Mouse (Mus musculus) stomach, embryonic 14.5 days (tissue): ENCODE measurements around the gene Kctd4. TPM values are rescaled to one million over a fixed set of nuclear protein-coding genes. Genes with fewer than 3 reads are reported as not detected.
"Not testable (repeated sequence)": the region's sequence is repeated elsewhere in the genome, so short reads cannot be mapped to it uniquely, and the experiment has no call there.

ENCODE experiments used
- ATAC-seq: fragments of 200-750 bp; cut with Nextera tagmentation; 2 replicates; pipeline ENCODE4 v1.8.0; 2017; ENCODE audit warnings: low read depth, moderate TSS enrichment; ENCODE audit not compliant: insufficient number of reproducible peaks, insufficient read depth, low FRiP score
- H3K27ac ChIP-seq: fragments of 300-500 bp; sonication (generic); 2 replicates; pipeline ENCODE4 v1.5.1; 2014; ENCODE audit warnings: mild to moderate bottlenecking, low read length, moderate library complexity, mixed read lengths
- H3K27me3 ChIP-seq: fragments of 300-500 bp; sonication (generic); 2 replicates; pipeline ENCODE4 v1.6.1; 2014; ENCODE audit warnings: low read length, control low read depth, mixed read lengths; ENCODE audit not compliant: control insufficient read depth, insufficient read depth
- H3K36me3 ChIP-seq: fragments of 300-500 bp; sonication (generic); 2 replicates; pipeline ENCODE4 v1.6.1; 2014; ENCODE audit warnings: mild to moderate bottlenecking, control low read depth, low read length, moderate library complexity, mixed read lengths; ENCODE audit not compliant: control insufficient read depth, insufficient read depth
- H3K4me1 ChIP-seq: fragments of 300-500 bp; sonication (generic); 2 replicates; pipeline ENCODE4 v1.6.1; 2014; ENCODE audit warnings: low read length, control low read depth, mixed read lengths; ENCODE audit not compliant: control insufficient read depth, insufficient read depth
- H3K4me2 ChIP-seq: fragments of 300-500 bp; sonication (generic); replicated peaks from 2 replicates; pipeline ENCODE4 v1.6.1; 2014; ENCODE audit warnings: low read depth, low read length, control low read depth
- H3K4me3 ChIP-seq: fragments of 300-500 bp; sonication (generic); 2 replicates; pipeline ENCODE4 v1.5.1; 2014; ENCODE audit warnings: low read depth, low read length, control low read depth
- H3K9ac ChIP-seq: fragments of 300-500 bp; sonication (generic); replicated peaks from 2 replicates; pipeline ENCODE4 v1.6.1; 2014; ENCODE audit warnings: low read depth, mild to moderate bottlenecking, control low read depth, low read length, moderate library complexity, mixed read lengths
- H3K9me3 ChIP-seq: fragments of 300-500 bp; sonication (generic); 2 replicates; pipeline ENCODE4 v1.6.1; 2016; ENCODE audit warnings: low read depth, low read length, control low read depth; ENCODE audit not compliant: control insufficient read depth
- WGBS: fragments of 180-500 bp; shearing (Covaris S2); extraction: QIAGEN DNeasy Blood & Tissue Kit; methylation state at CpG from one replicate; pipeline ENCODE4 v1.1.7; 2014; 5-methylcytosine and 5-hydroxymethylcytosine counted together
- polyA plus RNA-seq: library from polyadenylated mRNA; unstranded; fragments of >200 nt; fragmentation: Nextera tagmentation; extraction: Ambion mirVana; gene quantifications from 2 replicates; pipeline ENCODE4 v1.2.1, GENCODE M21; 2014

Kctd4 gene
- polyA plus RNA-seq: 1.2 TPM in 2 replicates

GRCm38 (mm10) chr14:75954766-75955165 is at the start of gene Kctd4:
Gene Kctd4, plus strand, starts transcription at chr14:75955009.
- Histone ChIP-seq H3K4me2 (no peak within 1 kb of the TSS), H3K9me3 (no peaks in the 10 kb centered on the region), H3K4me1 (no peaks in the 10 kb centered on the region), H3K9ac (no peak within 1 kb of the TSS), H3K4me3 (no peak within 1 kb of the TSS), H3K27ac (no peak within 1 kb of the TSS), H3K36me3 (no peaks in the 10 kb centered on the region), H3K27me3 (no peaks in the 10 kb centered on the region)
- 87% methylated on average over 7 of the region's 7 CpGs for WGBS
- no peak for ATAC-seq

DNA sequence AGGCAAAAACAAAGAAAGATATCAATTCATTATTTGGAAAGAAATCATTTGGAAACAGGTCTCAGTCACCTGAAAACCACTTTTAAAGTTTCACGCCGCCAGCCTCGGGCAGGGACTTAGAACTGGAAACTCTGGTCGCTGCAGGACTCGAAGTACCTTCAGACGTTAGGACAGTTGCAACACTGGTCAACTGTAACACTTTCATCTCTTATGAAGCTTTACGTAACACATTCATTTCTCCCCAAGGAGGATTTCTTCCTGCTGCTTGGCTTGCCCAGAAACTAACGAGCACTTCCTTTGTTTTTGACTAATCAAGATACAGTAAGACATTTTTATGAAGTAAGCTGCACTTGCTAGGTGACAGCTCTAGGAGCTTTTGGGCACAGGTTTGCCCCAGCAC is 47.9 kb upstream of the Kctd4 start:
- H3K27ac ChIP-seq: no peak overlapping the region
- no peak for ATAC-seq
- no peak overlapping the region for H3K4me2 ChIP-seq
- no peaks in the 10 kb centered on the region for H3K27me3 ChIP-seq
- H3K4me3 ChIP-seq: no peak overlapping the region
- H3K36me3 ChIP-seq: peaks cover 5% of the 10 kb centered on the region; the same call in 1 of the 2 replicates
- H3K9ac ChIP-seq: no peak overlapping the region
- no peaks in the 10 kb centered on the region for H3K4me1 ChIP-seq
- 87% methylated on average over 8 of the region's 8 CpGs for WGBS
- peaks cover 2% of the 10 kb centered on the region; the same call in 1 of the 2 replicates for H3K9me3 ChIP-seq

- Histone ChIP-seq H3K27me3 (no peaks in the 10 kb centered on the region), H3K4me1 (no peaks in the 10 kb centered on the region)
Observed at GRCm38 (mm10) chr14:75911968-75912367, 42.8 kb upstream of the Kctd4 start.

DNA sequence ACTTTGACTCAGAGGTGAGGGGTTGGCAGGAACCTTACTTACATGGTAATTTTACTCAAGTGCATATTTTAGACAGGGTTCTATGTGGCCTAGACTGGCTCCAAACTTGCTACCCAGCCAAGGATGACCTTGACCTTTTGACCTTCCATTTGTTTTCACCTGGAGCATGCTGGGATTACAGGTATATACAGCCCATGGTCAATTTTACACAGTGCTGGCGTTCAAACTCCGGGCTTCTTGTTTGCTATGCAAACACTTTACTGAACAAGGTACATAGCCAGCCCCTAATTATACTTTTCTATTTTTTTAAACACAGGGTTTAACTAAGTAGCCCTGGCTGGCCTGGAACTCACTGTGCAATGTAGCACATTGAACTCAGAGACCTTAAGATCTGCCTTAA is 42.1 kb upstream of the Kctd4 start:
- Histone ChIP-seq H3K9ac (no peak overlapping the region), H3K4me3 (no peak overlapping the region), H3K27me3 (no peaks in the 10 kb centered on the region), H3K36me3 (no peaks in the 10 kb centered on the region), H3K4me2 (no peak overlapping the region), H3K27ac (no peak overlapping the region), H3K9me3 (no peaks in the 10 kb centered on the region), H3K4me1 (no peaks in the 10 kb centered on the region)
- 79% methylated on average over 2 of the region's 2 CpGs for WGBS
- no peak for ATAC-seq

More at GRCm38 (mm10) chr14:75911968-75912367, 42.8 kb upstream of the Kctd4 start:
- Histone ChIP-seq H3K4me3 (no peak overlapping the region), H3K27ac (no peak overlapping the region), H3K4me2 (no peak overlapping the region), H3K9ac (no peak overlapping the region), H3K9me3 (no peaks in the 10 kb centered on the region), H3K36me3 (no peaks in the 10 kb centered on the region)
- 84% methylated on average over 6 of the region's 6 CpGs for whole genome bisulfite sequencing
- ATAC-seq: no peak

DNA sequence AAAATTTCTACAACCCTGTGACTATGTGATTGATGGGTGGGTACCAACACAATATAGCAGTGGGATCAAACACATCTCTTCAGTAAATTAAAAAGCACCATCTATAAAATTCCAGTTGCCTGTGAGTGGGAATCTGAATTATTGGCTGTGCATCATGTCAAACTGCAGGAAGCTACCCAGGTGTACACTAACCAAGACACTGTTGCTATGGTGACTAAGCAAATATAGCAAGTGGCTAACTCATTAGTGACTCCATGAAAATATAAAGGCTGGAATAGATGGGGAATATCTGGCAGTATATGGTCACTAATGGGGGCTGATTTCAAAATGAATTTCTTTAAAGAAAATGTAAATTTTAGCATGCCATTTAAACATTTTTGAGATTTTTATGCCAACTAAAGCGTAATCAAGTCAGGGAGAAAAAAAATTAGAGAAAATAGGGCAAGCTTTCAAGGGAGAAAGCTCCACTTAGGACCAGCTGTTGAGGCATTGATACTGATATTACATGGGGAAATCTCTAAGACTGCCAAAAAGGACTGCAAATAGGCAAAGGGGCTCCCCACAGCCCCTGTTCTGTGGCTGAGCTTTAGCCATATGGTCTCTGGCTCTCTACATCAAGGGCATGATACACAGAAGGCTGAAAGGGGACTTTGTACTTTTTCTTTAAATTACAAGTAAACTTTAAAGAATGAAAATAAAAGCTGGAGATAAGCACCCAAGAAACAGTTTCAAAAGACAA is 31.3 kb upstream of the Kctd4 start:
- Histone ChIP-seq H3K27ac (no peak overlapping the region), H3K4me3 (no peak overlapping the region), H3K9me3 (no peaks in the 10 kb centered on the region), H3K4me1 (no peaks in the 10 kb centered on the region), H3K36me3 (no peaks in the 10 kb centered on the region; the same call in 1 of the 2 replicates), H3K27me3 (no peaks in the 10 kb centered on the region), H3K9ac (no peak overlapping the region), H3K4me2 (no peak overlapping the region)
- no peak for ATAC-seq
- 86% methylated on average over 1 of the region's 1 CpGs for WGBS

DNA sequence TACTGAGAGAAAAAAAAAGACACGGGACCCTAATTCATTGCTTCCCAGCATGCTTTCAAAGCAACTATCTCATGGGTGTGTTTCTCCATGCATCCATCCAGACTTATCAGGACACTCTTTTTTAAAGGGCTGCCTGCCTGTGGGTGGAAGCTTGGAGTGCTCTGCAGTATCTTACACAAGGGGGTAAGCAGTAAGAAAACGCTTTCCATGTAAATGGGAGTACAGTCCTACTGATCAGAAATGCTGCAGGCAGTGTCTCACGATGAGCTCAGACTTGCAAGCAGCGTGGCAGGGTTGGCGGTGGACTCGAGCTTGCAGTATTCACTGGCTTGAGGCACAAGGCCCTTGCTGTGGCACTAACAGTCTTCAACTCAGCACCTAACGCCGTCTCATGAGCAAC is 25.1 kb upstream of the Kctd4 start:
- H3K4me2 ChIP-seq, H3K27ac ChIP-seq, H3K27me3 ChIP-seq, H3K9ac ChIP-seq, H3K4me1 ChIP-seq, H3K4me3 ChIP-seq, ATAC-seq, H3K9me3 ChIP-seq, H3K36me3 ChIP-seq: not testable (repeated sequence)
- 95% methylated on average over 8 of the region's 8 CpGs for WGBS

GRCm38 (mm10) chr14:75931266-75931665 is 23.5 kb upstream of the Kctd4 start:
- Histone ChIP-seq H3K27me3 (no peaks in the 10 kb centered on the region), H3K4me1 (no peaks in the 10 kb centered on the region), H3K27ac (no peak overlapping the region), H3K4me3 (no peak overlapping the region), H3K4me2 (no peak overlapping the region), H3K9ac (no peak overlapping the region), H3K9me3 (no peaks in the 10 kb centered on the region), H3K36me3 (no peaks in the 10 kb centered on the region; the same call in 1 of the 2 replicates)
- WGBS: 95% methylated on average over 23 of the region's 23 CpGs
- ATAC-seq: no peak

DNA sequence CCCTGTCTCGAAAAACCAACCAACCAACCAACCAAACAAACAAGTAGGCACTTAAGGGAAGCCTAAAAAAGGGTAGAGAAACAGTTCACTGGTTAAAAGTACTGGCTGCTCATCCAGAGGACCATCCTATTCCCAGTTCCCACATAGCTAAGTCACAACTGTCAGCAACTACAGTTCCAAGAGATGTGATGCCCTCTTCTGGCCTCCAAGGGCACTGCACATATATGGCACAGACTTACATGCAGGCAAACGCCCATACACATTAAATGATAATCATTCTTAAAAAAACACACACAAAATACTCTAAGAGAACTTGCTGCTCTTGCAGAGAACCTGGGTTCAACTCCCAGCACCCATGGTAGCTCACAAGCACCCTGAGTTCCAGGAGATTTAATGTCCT is 20.4 kb upstream of the Kctd4 start:
- 92% methylated on average over 2 of the region's 2 CpGs for WGBS
- ATAC-seq: no peak

GRCm38 (mm10) chr14:75937714-75938113 is 17.1 kb upstream of the Kctd4 start:
- ATAC-seq: no peak
- Histone ChIP-seq H3K27ac (no peak overlapping the region), H3K4me1 (no peaks in the 10 kb centered on the region), H3K27me3 (no peaks in the 10 kb centered on the region), H3K4me2 (no peak overlapping the region), H3K4me3 (no peak overlapping the region), H3K9ac (no peak overlapping the region), H3K9me3 (no peaks in the 10 kb centered on the region), H3K36me3 (no peaks in the 10 kb centered on the region)
- WGBS: 29% methylated on average over 1 of the region's 1 CpGs

More for the DNA sequence above, 20.4 kb upstream of the Kctd4 start:
- no peak overlapping the region for H3K4me2 ChIP-seq
- no peak overlapping the region for H3K4me3 ChIP-seq
- no peak overlapping the region for H3K27ac ChIP-seq
- no peaks in the 10 kb centered on the region for H3K4me1 ChIP-seq
- H3K9me3 ChIP-seq: no peaks in the 10 kb centered on the region
- H3K27me3 ChIP-seq: no peaks in the 10 kb centered on the region
- no peak overlapping the region for H3K9ac ChIP-seq
- H3K36me3 ChIP-seq: no peaks in the 10 kb centered on the region
